Mouse (Mus musculus) liver, embryonic 16.5 days (tissue): ENCODE results near the gene Msh3. TPM values are rescaled to one million over a fixed set of nuclear protein-coding genes. Genes with fewer than 3 reads are reported as not detected.
A peak's percentile ranks its signal among the peaks of the same experiment; 100 is the strongest.
"Not testable (repeated sequence)": the region's sequence is repeated elsewhere in the genome, so short reads cannot be mapped to it uniquely, and the experiment has no call there.

Source experiments
- ATAC-seq: fragments of 200-750 bp; cut with Nextera tagmentation; 2 replicates; pipeline ENCODE4 v1.8.0; 2017; ENCODE audit warnings: low read depth, mild to moderate bottlenecking, moderate number of reproducible peaks, moderate library complexity
- H3K27ac ChIP-seq: fragments of 300-500 bp; sonication (generic); 2 replicates; pipeline ENCODE4 v1.5.1; 2014; ENCODE audit warnings: mild to moderate bottlenecking, low read length
- H3K27me3 ChIP-seq: fragments of 300-500 bp; sonication (generic); 2 replicates; pipeline ENCODE4 v1.6.1; 2014; ENCODE audit warnings: low read depth, low read length, mixed read lengths; ENCODE audit not compliant: control insufficient read depth, insufficient read depth
- H3K36me3 ChIP-seq: fragments of 300-500 bp; sonication (generic); 2 replicates; pipeline ENCODE4 v1.6.1; 2014; ENCODE audit warnings: mild to moderate bottlenecking; ENCODE audit not compliant: control insufficient read depth, insufficient read depth
- H3K4me1 ChIP-seq: fragments of 300-500 bp; sonication (generic); 2 replicates; pipeline ENCODE4 v1.6.1; 2014; ENCODE audit warnings: low read depth, low read length, mixed read lengths; ENCODE audit not compliant: control insufficient read depth
- H3K4me2 ChIP-seq: fragments of 300-500 bp; sonication (generic); 2 replicates; pipeline ENCODE4 v1.6.1; 2014; ENCODE audit warnings: low read depth, low read length, mixed read lengths
- H3K4me3 ChIP-seq: fragments of 300-500 bp; sonication (generic); 2 replicates; pipeline ENCODE4 v1.5.1; 2014; ENCODE audit warnings: low read depth, mild to moderate bottlenecking, low read length
- H3K9ac ChIP-seq: fragments of 300-500 bp; sonication (generic); 2 replicates; pipeline ENCODE4 v1.6.1; 2014; ENCODE audit warnings: low read depth, low read length
- H3K9me3 ChIP-seq: fragments of 300-500 bp; sonication (generic); replicated peaks from 2 replicates; pipeline ENCODE4 v1.6.1; 2016; ENCODE audit warnings: low read length; ENCODE audit not compliant: control insufficient read depth
- WGBS: fragments of 180-500 bp; shearing (Covaris S2); extraction: QIAGEN DNeasy Blood & Tissue Kit; methylation state at CpG from one replicate; pipeline ENCODE4 v1.1.7; 2014; ENCODE audit not compliant: insufficient replicate concordance; 5-methylcytosine and 5-hydroxymethylcytosine counted together
- polyA plus RNA-seq: library from polyadenylated mRNA; unstranded; fragments of >200 nt; fragmentation: Nextera tagmentation; extraction: Ambion mirVana; gene quantifications from 2 replicates; pipeline ENCODE4 v1.2.1, GENCODE M21; 2015

Msh3 gene
- polyA plus RNA-seq, result 9.1 and 9.4 TPM in 2 replicates

DNA sequence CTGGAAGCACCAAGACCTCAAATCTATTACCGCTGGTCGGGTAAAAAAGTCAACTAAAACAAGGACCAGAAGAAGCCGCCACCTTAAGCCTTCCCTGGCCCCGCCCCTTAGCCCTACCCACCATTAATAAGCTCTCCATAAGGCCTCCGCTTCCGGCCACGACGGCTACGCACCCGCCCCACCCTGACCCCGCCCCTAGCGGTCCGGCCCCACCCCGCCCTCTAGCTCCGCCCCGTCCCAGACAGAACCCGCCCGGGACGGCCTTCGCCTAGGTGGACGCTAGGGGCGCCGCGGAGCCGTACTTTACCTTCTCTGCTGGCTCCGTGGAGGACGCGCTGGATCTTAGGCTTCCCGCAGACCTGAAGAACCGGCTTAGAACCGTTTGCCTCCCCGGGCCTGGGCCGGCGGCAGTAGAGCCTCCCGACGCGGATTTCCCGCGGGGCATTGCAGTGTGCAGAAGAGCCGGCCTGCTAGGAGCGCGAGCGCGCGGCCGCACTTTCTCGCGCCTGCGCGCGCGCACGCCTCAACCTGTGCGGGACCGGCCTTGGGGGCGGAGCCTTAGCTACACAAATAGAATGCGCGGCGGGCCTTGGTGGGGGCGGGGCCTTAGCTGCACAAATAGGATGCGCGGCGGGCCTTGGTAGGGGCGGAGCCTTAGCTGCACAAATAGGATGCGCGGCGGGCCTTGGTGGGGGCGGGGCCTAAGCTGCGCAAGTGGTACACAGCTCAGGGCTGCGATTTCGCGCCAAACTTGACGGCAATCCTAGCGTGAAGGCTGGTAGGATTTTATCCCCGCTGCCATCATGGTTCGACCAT is at the start of gene Msh3, which contains the start of gene Dhfr:
Msh3 (minus strand) TSS at position 548 of the 816 bp plus-strand sequence.
Dhfr (plus strand) TSS at position 271 of the 816 bp plus-strand sequence.
- peaks cover 19% of the 10 kb centered on the region for H3K4me1 ChIP-seq
- no peaks in the 10 kb centered on the region for H3K27me3 ChIP-seq
- peak within 1 kb of the TSS; percentile 85 for H3K9ac ChIP-seq
- under 1% methylated on average over 72 of the region's 76 CpGs for WGBS
- H3K9me3 ChIP-seq, result no peaks in the 10 kb centered on the region
- peaks cover 13% of the 10 kb centered on the region for H3K36me3 ChIP-seq
- ATAC-seq, result peak; percentile 95
- H3K4me2 ChIP-seq, result peak within 1 kb of the TSS; percentile 98
- H3K27ac ChIP-seq, result peak within 1 kb of the TSS; percentile 94
- H3K4me3 ChIP-seq, result peak within 1 kb of the TSS; percentile 89

DNA sequence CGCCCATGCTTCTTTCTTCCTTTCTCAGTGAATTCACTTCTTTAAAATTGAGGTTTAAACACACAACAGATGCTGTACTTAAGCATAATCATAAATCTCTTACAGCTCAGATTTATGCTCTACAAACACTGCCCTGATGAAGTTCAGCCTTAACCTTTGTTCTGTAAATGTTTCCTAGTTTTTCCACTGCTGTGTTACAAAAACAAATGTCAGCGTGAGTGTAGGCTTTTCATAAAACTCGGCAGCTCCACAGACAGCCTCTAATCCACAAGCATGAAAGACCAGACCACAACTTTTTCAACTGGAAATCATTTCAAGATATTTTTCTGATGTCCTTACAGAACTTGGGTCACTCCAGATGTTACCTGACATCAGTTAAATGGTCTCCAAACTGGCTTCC is 48.7 kb upstream of the Msh3 start:
- WGBS, result 56% methylated on average over 3 of the region's 3 CpGs
- Histone ChIP-seq H3K9ac (no peak overlapping the region), H3K9me3 (no peaks in the 10 kb centered on the region), H3K36me3 (no peaks in the 10 kb centered on the region), H3K4me3 (no peak overlapping the region), H3K4me1 (no peaks in the 10 kb centered on the region), H3K27me3 (no peaks in the 10 kb centered on the region), H3K27ac (no peak overlapping the region), H3K4me2 (no peak overlapping the region)
- ATAC-seq, result no peak

DNA sequence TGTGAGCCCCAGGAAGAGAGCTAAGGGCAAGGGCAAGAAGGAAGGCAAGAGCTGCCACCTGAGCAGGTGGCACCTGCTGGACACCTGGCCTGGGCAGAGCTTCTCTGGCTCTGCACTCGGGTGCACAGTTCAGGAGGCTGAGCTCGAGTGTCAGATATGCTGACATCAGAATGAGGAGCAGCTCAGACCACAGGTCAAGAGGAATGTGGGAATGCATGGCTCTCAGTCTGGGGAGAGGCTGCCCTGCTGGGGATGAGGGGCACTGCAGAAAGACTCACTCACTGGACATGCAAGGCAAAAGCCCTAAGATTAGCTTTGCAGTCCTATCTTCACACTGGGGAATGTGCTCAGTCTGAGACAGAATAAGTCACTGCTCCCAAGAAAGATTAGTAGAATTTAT is 47.3 kb upstream of the Msh3 start:
- no peak for ATAC-seq
- no peaks in the 10 kb centered on the region for H3K36me3 ChIP-seq
- H3K4me3 ChIP-seq, result no peak overlapping the region
- H3K4me1 ChIP-seq, result no peaks in the 10 kb centered on the region
- H3K9ac ChIP-seq, result no peak overlapping the region
- WGBS, result 19% methylated on average over 2 of the region's 2 CpGs
- no peaks in the 10 kb centered on the region for H3K27me3 ChIP-seq
- H3K9me3 ChIP-seq, result no peaks in the 10 kb centered on the region
- H3K4me2 ChIP-seq, result no peak overlapping the region
- H3K27ac ChIP-seq, result no peak overlapping the region

DNA sequence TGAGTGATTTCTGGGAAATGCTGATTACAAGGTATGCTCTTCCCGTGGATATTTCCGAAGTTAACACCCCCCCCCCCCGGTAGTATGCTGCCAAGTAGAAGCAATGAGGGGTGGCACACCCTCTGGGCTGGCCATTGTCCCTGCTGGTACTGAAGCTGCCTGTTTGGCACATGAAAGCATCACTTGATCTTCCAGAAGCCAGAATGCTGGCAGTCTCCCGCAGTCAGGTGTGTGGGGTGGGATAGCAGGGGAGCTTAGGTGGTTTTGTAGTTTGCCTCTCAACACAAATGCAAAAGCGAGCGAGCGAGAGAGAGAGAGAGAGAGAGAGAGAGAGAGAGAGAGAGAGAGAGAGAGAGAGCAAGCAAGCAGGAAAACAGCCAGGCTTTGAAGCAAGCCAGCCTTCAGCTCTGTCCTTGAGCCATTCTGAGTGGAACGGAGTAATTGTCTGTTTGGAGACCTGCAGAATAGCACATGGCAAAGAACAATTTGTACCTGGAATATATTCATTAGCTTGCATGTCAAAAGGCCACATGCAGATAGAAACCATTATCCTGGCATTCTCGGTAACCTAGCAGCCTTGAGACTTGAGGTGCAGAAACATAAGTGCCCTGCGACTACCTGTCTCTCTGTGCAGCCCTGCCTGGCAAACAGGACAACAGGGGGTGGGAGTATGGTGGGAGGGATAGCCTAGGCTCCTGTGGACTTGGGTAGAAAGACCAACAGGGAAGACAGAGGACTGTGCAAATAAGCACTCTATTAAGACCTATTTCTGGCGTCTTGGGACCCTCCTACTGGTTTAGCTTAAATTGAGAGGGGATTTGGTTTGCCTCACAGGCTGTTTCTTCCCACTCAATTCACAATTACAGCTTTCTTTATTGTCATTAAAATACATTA is 43.9 kb upstream of the Msh3 start:
- WGBS, result 63% methylated on average over 11 of the region's 11 CpGs
- H3K4me2 ChIP-seq, result no peak overlapping the region
- ATAC-seq, result no peak

DNA sequence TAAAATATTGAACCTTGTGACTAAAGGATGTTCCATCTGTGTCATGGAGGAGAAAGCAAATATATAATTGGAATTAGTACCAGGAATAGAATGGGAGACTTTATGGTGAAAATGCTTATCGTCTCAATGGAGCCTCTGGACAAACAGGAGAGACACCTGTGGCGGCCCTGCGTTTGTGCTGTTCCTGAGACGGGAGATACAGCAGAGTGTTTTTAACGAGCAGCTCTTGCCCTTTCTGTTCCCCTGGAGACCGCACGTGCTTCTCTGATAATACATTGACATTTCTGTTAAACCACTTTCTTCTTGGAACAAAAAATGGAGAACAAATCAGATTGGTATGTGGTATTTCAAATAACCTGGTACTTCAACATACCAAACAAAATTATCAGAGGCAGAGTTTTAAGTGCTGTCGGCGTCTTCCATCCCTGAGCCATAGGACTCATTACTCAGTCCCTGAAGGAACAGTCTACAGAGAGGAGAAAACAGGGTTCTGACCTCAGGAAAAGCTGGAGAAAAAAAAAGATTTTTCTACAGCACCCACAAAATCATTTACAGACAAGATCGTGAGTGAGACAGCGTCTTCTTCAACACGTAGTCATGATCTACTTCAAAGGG is 38.4 kb upstream of the Msh3 start:
- no peak overlapping the region for H3K27ac ChIP-seq
- ATAC-seq, result no peak
- H3K36me3 ChIP-seq, result no peaks in the 10 kb centered on the region
- H3K27me3 ChIP-seq, result no peaks in the 10 kb centered on the region
- no peak overlapping the region for H3K9ac ChIP-seq
- no peak overlapping the region for H3K4me2 ChIP-seq
- H3K4me1 ChIP-seq, result no peaks in the 10 kb centered on the region
- 74% methylated on average over 12 of the region's 12 CpGs for WGBS
- H3K4me3 ChIP-seq, result no peak overlapping the region
- H3K9me3 ChIP-seq, result no peaks in the 10 kb centered on the region

More for the DNA sequence above, 43.9 kb upstream of the Msh3 start:
- H3K4me1 ChIP-seq, result no peaks in the 10 kb centered on the region
- no peaks in the 10 kb centered on the region for H3K9me3 ChIP-seq
- H3K9ac ChIP-seq, result no peak overlapping the region
- no peaks in the 10 kb centered on the region for H3K27me3 ChIP-seq
- H3K36me3 ChIP-seq, result no peaks in the 10 kb centered on the region
- H3K27ac ChIP-seq, result no peak overlapping the region
- H3K4me3 ChIP-seq, result no peak overlapping the region

DNA sequence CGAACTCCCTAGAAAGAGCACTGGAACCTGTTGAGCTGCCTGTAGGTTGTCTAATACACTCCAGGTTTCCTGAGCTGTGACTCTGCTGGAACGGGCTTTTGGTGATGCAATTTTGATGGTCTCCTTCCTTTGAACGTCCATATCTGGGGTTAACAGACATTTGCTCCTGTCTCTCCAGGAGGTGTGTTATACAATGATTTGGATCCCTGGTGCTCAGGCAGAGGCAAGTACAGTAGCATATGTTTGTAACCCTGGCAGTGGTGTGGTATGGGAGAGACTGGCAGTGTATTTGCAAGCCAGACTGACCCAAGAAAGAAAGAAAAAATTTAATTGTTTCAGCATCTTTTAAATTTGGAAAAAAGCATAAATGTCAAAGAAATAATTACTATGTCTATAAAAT is 32.6 kb upstream of the Msh3 start:
- Histone ChIP-seq H3K4me1 (no peaks in the 10 kb centered on the region), H3K27me3 (no peaks in the 10 kb centered on the region), H3K9me3 (no peaks in the 10 kb centered on the region), H3K4me3 (no peak overlapping the region), H3K4me2 (no peak overlapping the region), H3K9ac (no peak overlapping the region), H3K36me3 (no peaks in the 10 kb centered on the region; the same call in 1 of the 2 replicates), H3K27ac (no peak overlapping the region)
- WGBS, result 44% methylated on average over 3 of the region's 3 CpGs
- ATAC-seq, result no peak

DNA sequence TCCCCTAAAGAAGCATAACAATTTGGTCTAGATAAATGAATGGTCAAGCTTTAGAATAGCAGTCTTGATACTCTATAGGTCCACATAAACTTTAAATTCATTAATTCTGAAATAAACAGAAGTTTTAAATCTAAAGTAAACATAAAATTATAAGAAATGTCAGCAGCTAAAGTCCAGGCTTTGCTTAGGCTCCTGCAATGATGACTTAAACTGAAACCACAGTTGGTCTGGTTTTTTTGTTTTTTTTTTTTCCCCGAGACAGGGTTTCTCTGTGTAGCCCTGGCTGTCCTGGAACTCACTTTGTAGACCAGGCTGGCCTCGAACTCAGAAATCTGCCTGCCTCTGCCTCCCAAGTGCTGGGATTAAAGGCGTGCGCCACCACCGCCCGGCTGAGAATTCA is 16.7 kb upstream of the Msh3 start:
- H3K4me2 ChIP-seq, H3K4me3 ChIP-seq, H3K9ac ChIP-seq, ATAC-seq, H3K27ac ChIP-seq, H3K27me3 ChIP-seq, H3K9me3 ChIP-seq, H3K4me1 ChIP-seq: not testable (repeated sequence)
- 83% methylated on average over 6 of the region's 6 CpGs for WGBS
- peaks cover 25% of the 10 kb centered on the region for H3K36me3 ChIP-seq

DNA sequence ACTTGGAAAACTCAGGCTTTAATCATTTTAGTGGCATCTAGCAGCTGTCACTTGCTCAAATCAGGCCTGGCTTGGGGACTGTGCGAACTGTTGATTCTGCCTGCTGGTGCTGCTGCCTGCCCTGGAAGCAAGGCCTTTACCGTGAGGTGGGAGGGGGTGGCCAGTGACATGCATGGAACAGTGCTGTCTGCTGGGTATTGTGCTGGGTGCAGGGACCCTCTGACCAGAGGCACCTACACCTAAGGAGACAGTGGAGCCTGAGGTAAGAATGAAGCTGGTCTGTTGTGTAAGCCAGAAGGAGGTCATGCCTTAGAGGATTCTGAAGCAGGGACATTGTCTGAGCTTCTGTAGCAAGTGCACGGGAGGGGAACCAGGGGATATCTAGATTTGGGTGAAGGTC is 16.0 kb upstream of the Msh3 start:
- ATAC-seq, result no peak
- H3K4me1 ChIP-seq, result no peaks in the 10 kb centered on the region
- H3K36me3 ChIP-seq, result peaks cover 30% of the 10 kb centered on the region
- no peak overlapping the region for H3K4me2 ChIP-seq
- H3K9me3 ChIP-seq, result no peaks in the 10 kb centered on the region
- no peak overlapping the region for H3K9ac ChIP-seq
- H3K27me3 ChIP-seq, result no peaks in the 10 kb centered on the region
- WGBS, result 86% methylated on average over 3 of the region's 3 CpGs
- no peak overlapping the region for H3K4me3 ChIP-seq
- H3K27ac ChIP-seq, result no peak overlapping the region
